Mouse (Mus musculus): Measurements from ENCODE around the gene Psrc1. TPM values are rescaled to one million over a fixed set of nuclear protein-coding genes. Genes with fewer than 3 reads are reported as not detected.
A peak's percentile ranks its signal among the peaks of the same experiment; 100 is the strongest.

Psrc1 gene
- polyA plus RNA-seq, 1 experiment from 2014 or later = 105 TPM

- Histone ChIP-seq H3K9me3 (replicated peaks) (peaks cover 26% of the 10 kb centered on the region), H3K36me3 (peaks cover 63% of the 10 kb centered on the region), H3K4me1 (peaks cover 87% of the 10 kb centered on the region), H3K4me3 (peak overlapping the region; percentile 97), H3K27me3 (ENCODE audit: low read depth, poor library complexity, severe bottlenecking) (peaks cover 24% of the 10 kb centered on the region), H3K27ac (replicated peaks) (peak overlapping the region; percentile 100)
- no peak for DNase-seq (ENCODE audit: low spot score)
- WGBS = 96% methylated on average over 35 of the region's 35 CpGs
These were observed 30.2 kb downstream of the Psrc1 start for GRCm38 (mm10) chr3:108413634-108414360.

GRCm38 (mm10) chr3:108414857-108415830 is 31.5 kb downstream of the Psrc1 start, which contains the start of gene Celsr2:
Celsr2 (minus strand) TSS chr3:108415552.
- H3K4me1 ChIP-seq = peaks cover 76% of the 10 kb centered on the region
- WGBS = 5% methylated on average over 67 of the region's 67 CpGs

GRCm38 (mm10) chr3:108415831-108416223 is 32.2 kb downstream of the Psrc1 start:
- WGBS = 0% methylated on average over 48 of the region's 48 CpGs
- H3K27me3 ChIP-seq (ENCODE audit: low read depth, poor library complexity, severe bottlenecking) = peaks cover 24% of the 10 kb centered on the region
- peaks cover 44% of the 10 kb centered on the region for H3K36me3 ChIP-seq
- H3K27ac ChIP-seq (replicated peaks) = peak overlapping the region; percentile 100
- peak overlapping the region; percentile 97 for H3K4me3 ChIP-seq
- peak; percentile 88 for DNase-seq (ENCODE audit: low spot score)
- H3K9me3 ChIP-seq (replicated peaks) = peaks cover 26% of the 10 kb centered on the region
- H3K4me1 ChIP-seq = peaks cover 69% of the 10 kb centered on the region

More at GRCm38 (mm10) chr3:108414857-108415830, 31.5 kb downstream of the Psrc1 start, which contains the start of gene Celsr2:
- Histone ChIP-seq H3K4me3 (peak within 1 kb of the TSS; percentile 97), H3K9me3 (replicated peaks) (peaks cover 26% of the 10 kb centered on the region), H3K27me3 (ENCODE audit: low read depth, poor library complexity, severe bottlenecking) (peaks cover 24% of the 10 kb centered on the region), H3K27ac (replicated peaks) (peak within 1 kb of the TSS; percentile 100), H3K36me3 (peaks cover 49% of the 10 kb centered on the region)
- peak; percentile 62 for DNase-seq (ENCODE audit: low spot score)

- H3K4me3 ChIP-seq = no peak overlapping the region
- H3K27me3 ChIP-seq (ENCODE audit: low read depth, poor library complexity, severe bottlenecking) = peaks cover 6% of the 10 kb centered on the region
- peak overlapping the region; percentile 84 for H3K27ac ChIP-seq (replicated peaks)
- H3K36me3 ChIP-seq = peaks cover 38% of the 10 kb centered on the region
- 55% methylated on average over 6 of the region's 6 CpGs for WGBS
- H3K4me1 ChIP-seq = peaks cover 60% of the 10 kb centered on the region
- DNase-seq (ENCODE audit: low spot score) = no peak
- no peaks in the 10 kb centered on the region for H3K9me3 ChIP-seq (replicated peaks)
These were observed 39.4 kb downstream of the Psrc1 start for GRCm38 (mm10) chr3:108423006-108423405.

GRCm38 (mm10) chr3:108423844-108424801 is 40.5 kb downstream of the Psrc1 start:
- Histone ChIP-seq H3K36me3 (peaks cover 49% of the 10 kb centered on the region), H3K4me3 (peak overlapping the region; percentile 41), H3K27me3 (ENCODE audit: low read depth, poor library complexity, severe bottlenecking) (no peaks in the 10 kb centered on the region), H3K9me3 (replicated peaks) (no peaks in the 10 kb centered on the region), H3K27ac (replicated peaks) (peak overlapping the region; percentile 84), H3K4me1 (peaks cover 58% of the 10 kb centered on the region)
- peak; percentile 50 for DNase-seq (ENCODE audit: low spot score)
- WGBS = 19% methylated on average over 11 of the region's 11 CpGs

GRCm38 (mm10) chr3:108424944-108425623 is 41.4 kb downstream of the Psrc1 start:
- Histone ChIP-seq H3K4me1 (peaks cover 55% of the 10 kb centered on the region), H3K4me3 (no peak overlapping the region), H3K27me3 (ENCODE audit: low read depth, poor library complexity, severe bottlenecking) (no peaks in the 10 kb centered on the region), H3K36me3 (peaks cover 58% of the 10 kb centered on the region), H3K27ac (replicated peaks) (peak overlapping the region; percentile 84), H3K9me3 (replicated peaks) (no peaks in the 10 kb centered on the region)
- DNase-seq (ENCODE audit: low spot score) = no peak
- WGBS = 56% methylated on average over 7 of the region's 7 CpGs

GRCm38 (mm10) chr3:108425624-108426018 is 42.0 kb downstream of the Psrc1 start:
- H3K27me3 ChIP-seq (ENCODE audit: low read depth, poor library complexity, severe bottlenecking) = no peaks in the 10 kb centered on the region
- 82% methylated on average over 6 of the region's 6 CpGs for WGBS
- peak overlapping the region; percentile 84 for H3K27ac ChIP-seq (replicated peaks)
- DNase-seq (ENCODE audit: low spot score) = no peak
- H3K4me3 ChIP-seq = peak overlapping the region; percentile 28
- H3K36me3 ChIP-seq = peaks cover 64% of the 10 kb centered on the region
- peaks cover 55% of the 10 kb centered on the region for H3K4me1 ChIP-seq
- no peaks in the 10 kb centered on the region for H3K9me3 ChIP-seq (replicated peaks)

GRCm38 (mm10) chr3:108432542-108433187 is 49.0 kb downstream of the Psrc1 start:
- no peaks in the 10 kb centered on the region for H3K9me3 ChIP-seq (replicated peaks)
- WGBS = 31% methylated on average over 13 of the region's 13 CpGs
- H3K27ac ChIP-seq (replicated peaks) = peak overlapping the region; percentile 95
- no peaks in the 10 kb centered on the region for H3K27me3 ChIP-seq (ENCODE audit: low read depth, poor library complexity, severe bottlenecking)
- H3K36me3 ChIP-seq = peaks cover 77% of the 10 kb centered on the region
- DNase-seq (ENCODE audit: low spot score) = no peak
- H3K4me1 ChIP-seq = peaks cover 71% of the 10 kb centered on the region
- peak overlapping the region; percentile 41 for H3K4me3 ChIP-seq

GRCm38 (mm10) chr3:108433188-108433880 is 49.7 kb downstream of the Psrc1 start:
- H3K27me3 ChIP-seq (ENCODE audit: low read depth, poor library complexity, severe bottlenecking) = no peaks in the 10 kb centered on the region
- H3K9me3 ChIP-seq (replicated peaks) = no peaks in the 10 kb centered on the region
- H3K27ac ChIP-seq (replicated peaks) = peak overlapping the region; percentile 95
- peaks cover 75% of the 10 kb centered on the region for H3K36me3 ChIP-seq
- peaks cover 71% of the 10 kb centered on the region for H3K4me1 ChIP-seq
- 14% methylated on average over 18 of the region's 18 CpGs for WGBS
- H3K4me3 ChIP-seq = peak overlapping the region; percentile 41
- DNase-seq (ENCODE audit: low spot score) = peak; percentile 97

GRCm38 (mm10) chr3:108433881-108434495 is 50.3 kb downstream of the Psrc1 start:
- H3K4me1 ChIP-seq = peaks cover 67% of the 10 kb centered on the region
- H3K27me3 ChIP-seq (ENCODE audit: low read depth, poor library complexity, severe bottlenecking) = no peaks in the 10 kb centered on the region
- peaks cover 75% of the 10 kb centered on the region for H3K36me3 ChIP-seq
- no peaks in the 10 kb centered on the region for H3K9me3 ChIP-seq (replicated peaks)
- peak overlapping the region; percentile 41 for H3K4me3 ChIP-seq
- H3K27ac ChIP-seq (replicated peaks) = peak overlapping the region; percentile 95
- 17% methylated on average over 19 of the region's 19 CpGs for WGBS
- DNase-seq (ENCODE audit: low spot score) = no peak

Measured in midbrain, embryonic 10.5 days (tissue).